Mouse (Mus musculus) cerebellum, adult (tissue): ENCODE data around the gene Rimbp2.
A peak's percentile ranks its signal among the peaks of the same experiment; 100 is the strongest.

Experiments used
- ATAC-seq: cut with Nextera tagmentation; 2 replicates; pipeline ENCODE4 v1.9.2; 2017; ENCODE audit warnings: mild to moderate bottlenecking, moderate library complexity, mixed read lengths; ENCODE audit not compliant: insufficient number of reproducible peaks, low FRiP score, low TSS enrichment

Rimbp2 gene

GRCm38 (mm10) chr5:128935359-128935899 is 17.9 kb downstream of the Rimbp2 start:
- ATAC-seq: no peak

- no peak for ATAC-seq
Measured at GRCm38 (mm10) chr5:128932776-128933175, 20.5 kb downstream of the Rimbp2 start.

GRCm38 (mm10) chr5:128925073-128925472 is 28.2 kb downstream of the Rimbp2 start:
- ATAC-seq: no peak

GRCm38 (mm10) chr5:128920112-128920511 is 33.2 kb downstream of the Rimbp2 start:
- no peak for ATAC-seq

- ATAC-seq: no peak
Measured at GRCm38 (mm10) chr5:128917116-128917959, 35.9 kb downstream of the Rimbp2 start.

GRCm38 (mm10) chr5:128913820-128914219 is 39.5 kb downstream of the Rimbp2 start:
- no peak for ATAC-seq

- ATAC-seq: no peak
Measured at GRCm38 (mm10) chr5:128912374-128912773, 40.9 kb downstream of the Rimbp2 start.

GRCm38 (mm10) chr5:128911593-128911992 is 41.7 kb downstream of the Rimbp2 start:
- no peak for ATAC-seq

GRCm38 (mm10) chr5:128904113-128904512 is 49.2 kb downstream of the Rimbp2 start:
- ATAC-seq: no peak

- no peak for ATAC-seq
Measured at GRCm38 (mm10) chr5:128903120-128903519, 50.2 kb downstream of the Rimbp2 start.

- no peak for ATAC-seq
Measured at GRCm38 (mm10) chr5:128899971-128900370, 53.3 kb downstream of the Rimbp2 start.

GRCm38 (mm10) chr5:128894921-128895320 is 58.4 kb downstream of the Rimbp2 start:
- ATAC-seq: no peak

- ATAC-seq: no peak
Measured at GRCm38 (mm10) chr5:128887546-128887945, 65.7 kb downstream of the Rimbp2 start.

GRCm38 (mm10) chr5:128884320-128884719 is 69.0 kb downstream of the Rimbp2 start:
- ATAC-seq: no peak

- ATAC-seq: no peak
Measured at GRCm38 (mm10) chr5:128879092-128879491, 74.2 kb downstream of the Rimbp2 start.

GRCm38 (mm10) chr5:128877425-128878035 is 75.8 kb downstream of the Rimbp2 start:
- ATAC-seq: peak; percentile 59

GRCm38 (mm10) chr5:128871706-128872105 is 81.6 kb downstream of the Rimbp2 start:
- no peak for ATAC-seq

- ATAC-seq: no peak
Measured at GRCm38 (mm10) chr5:128866811-128867210, 86.5 kb downstream of the Rimbp2 start.

- no peak for ATAC-seq
Measured at GRCm38 (mm10) chr5:128866291-128866690, 87.0 kb downstream of the Rimbp2 start.

GRCm38 (mm10) chr5:128863497-128863896 is 89.8 kb downstream of the Rimbp2 start:
- ATAC-seq: no peak

- no peak for ATAC-seq
Measured at GRCm38 (mm10) chr5:128860907-128861306, 92.4 kb downstream of the Rimbp2 start.
